In genomic region chr9:40519294-40519693, GRCm38 (mm10) we compare ENCODE assay signal across 29 mouse cellular contexts. TPM values are rescaled to one million over a fixed set of nuclear protein-coding genes. Genes with fewer than 3 reads are reported as not detected.
A peak's percentile ranks its signal among the peaks of the same experiment; 100 is the strongest.
DNase-seq lines count a peak whose midpoint lies in the region; ATAC-seq lines count a peak whose summit lies in the region.
"Had no signal": no experiment of that assay in that cellular context is flagged by ENCODE, and none has a peak within 500 bp of the region (broad histone marks: within the 10 kb centered on the region; RNA-seq: fewer than 3 reads in every experiment).

No protein-coding gene starts in this region.

- DNase-seq in cerebellum, adult 11-12 months: peak; percentile 4
- DNase-seq in cerebellum, adult 9-11 months: no peak
- DNase-seq in gastrocnemius, postnatal 4 days (ENCODE audit: low spot score in 2 of 2): no peak
- DNase-seq: adrenal gland, adult 2 months; adrenal gland, postnatal 14 days; B cell, adult 2 months; cerebellum, adult 9-10 months; cerebellum, postnatal 25 days; embryo, embryonic 11 days; gastrocnemius, postnatal 10 days; gastrocnemius, postnatal 36 days; heart, adult 2 months had no signal

- no peaks in the 10 kb centered on the region for H3K27me3 ChIP-seq in midbrain, embryonic 15.5 days (replicated peaks)
- H3K27me3 ChIP-seq: CH12.LX; embryonic facial prominence, embryonic 13.5 days; forebrain, embryonic 12.5 days; forebrain, embryonic 15.5 days; hindbrain, embryonic 13.5 days; intestine, embryonic 15.5 days had no signal

- H3K9ac ChIP-seq in midbrain, embryonic 15.5 days: no peak overlapping the region
- H3K9ac ChIP-seq: embryonic facial prominence, embryonic 13.5 days; forebrain, embryonic 12.5 days; forebrain, embryonic 15.5 days; hindbrain, embryonic 13.5 days; intestine, embryonic 15.5 days had no signal

- H3K27ac ChIP-seq in macrophage: peak overlapping the region; percentile 93
- no peak overlapping the region for H3K27ac ChIP-seq in midbrain, embryonic 15.5 days
- H3K27ac ChIP-seq: embryonic facial prominence, embryonic 10.5 days; embryonic facial prominence, embryonic 13.5 days; forebrain, embryonic 12.5 days; forebrain, embryonic 15.5 days; heart, adult 2 months; hindbrain, embryonic 10.5 days; hindbrain, embryonic 13.5 days; intestine, embryonic 15.5 days had no signal

- H3K4me3 ChIP-seq in macrophage (ENCODE audit: inconsistent target): no peak overlapping the region
- H3K4me3 ChIP-seq in midbrain, embryonic 15.5 days: no peak overlapping the region
- H3K4me3 ChIP-seq: embryonic facial prominence, embryonic 10.5 days; embryonic facial prominence, embryonic 13.5 days; erythroblast, embryonic 14.5 days; forebrain, embryonic 12.5 days; forebrain, embryonic 15.5 days; heart, adult 2 months; hindbrain, embryonic 10.5 days; hindbrain, embryonic 13.5 days; intestine, embryonic 15.5 days had no signal

- no peaks in the 10 kb centered on the region for H3K36me3 ChIP-seq in macrophage (ENCODE audit: inconsistent target)
- no peaks in the 10 kb centered on the region for H3K36me3 ChIP-seq in midbrain, embryonic 15.5 days (replicated peaks)
- H3K36me3 ChIP-seq: embryonic facial prominence, embryonic 10.5 days; embryonic facial prominence, embryonic 13.5 days; forebrain, embryonic 12.5 days; forebrain, embryonic 15.5 days; G1E; hindbrain, embryonic 10.5 days; hindbrain, embryonic 13.5 days; intestine, embryonic 15.5 days had no signal

- WGBS in macrophage (ENCODE audit: missing documents): 41% methylated on average over 3 of the region's 3 CpGs
- 84% methylated on average over 3 of the region's 3 CpGs for WGBS in midbrain, embryonic 15.5 days

- no peak overlapping the region for H3K4me2 ChIP-seq in midbrain, embryonic 15.5 days
- H3K4me2 ChIP-seq: embryonic facial prominence, embryonic 13.5 days; forebrain, embryonic 12.5 days; forebrain, embryonic 15.5 days; heart, embryonic 11.5 days; hindbrain, embryonic 13.5 days; intestine, embryonic 15.5 days had no signal

- no peaks in the 10 kb centered on the region for H3K79me2 ChIP-seq in macrophage (ENCODE audit: inconsistent target)

- ATAC-seq in common myeloid progenitor, adult 5-6 weeks (replicated peaks; ENCODE audit: low read depth, poor library complexity, severe bottlenecking): peak; percentile 83
- no peak for ATAC-seq in activated CD4-positive, CD25-positive, alpha-beta regulatory T cell, adult 4 months
- ATAC-seq in midbrain, embryonic 15.5 days (replicated peaks): no peak
- ATAC-seq: forebrain, embryonic 15.5 days; hindbrain, embryonic 16.5 days; intestine, embryonic 15.5 days; Patski had no signal

- no peaks in the 10 kb centered on the region for H3K9me3 ChIP-seq in midbrain, embryonic 15.5 days
- H3K9me3 ChIP-seq: embryonic facial prominence, embryonic 10.5 days; embryonic facial prominence, embryonic 13.5 days; forebrain, embryonic 12.5 days; forebrain, embryonic 15.5 days; hindbrain, embryonic 10.5 days; hindbrain, embryonic 13.5 days; intestine, embryonic 15.5 days had no signal

- H3K4me1 ChIP-seq in midbrain, embryonic 15.5 days: no peaks in the 10 kb centered on the region
- H3K4me1 ChIP-seq: embryonic facial prominence, embryonic 13.5 days; forebrain, embryonic 12.5 days; hindbrain, embryonic 10.5 days; intestine, embryonic 15.5 days had no signal

RNA-seq across cellular contexts. Expression of gene Gramd1b, which starts 11.9 kb away (rescaled TPM):
- total RNA-seq in common myeloid progenitor, adult 5-6 weeks (2017): 5.8 and 8.5 TPM in 2 replicates
- 100 to 1,000 TPM; 144 to 589 (median 313) TPM for total RNA-seq in macrophage (2018; cell fraction: chromatin; rRNA removed)
- total RNA-seq in macrophage (2018; cell fraction: cytosol; rRNA removed): 100 to 1,000 TPM in 21 of 26 experiments, 10 to 100 TPM in 5; 70.7 to 155 (median 114) TPM
- 100 to 1,000 TPM; 104 to 419 (median 285) TPM for total RNA-seq in macrophage (2018; cell fraction: nucleus; rRNA removed)
- 66.3 to 75.9 TPM (median 73.4 TPM) in 3 replicates for polyA plus RNA-seq in macrophage (2018)
- total RNA-seq in gastrocnemius, postnatal 4 days (2021): 10 to 100 TPM; 19.7 to 25.3 TPM
- 10 to 100 TPM; 48.7 to 68.0 TPM for polyA plus RNA-seq in activated CD4-positive, CD25-positive, alpha-beta regulatory T cell, adult 4 months (2017; shearing (Covaris generic))
- polyA plus RNA-seq in midbrain, embryonic 15.5 days (2015; fragmentation: Nextera tagmentation; extraction: Ambion mirVana): 14.0 and 19.9 TPM in 2 replicates
- polyA plus RNA-seq: G1E had no signal
